Mouse (Mus musculus): Measurements from ENCODE around the gene Kalrn. TPM values are rescaled to one million over a fixed set of nuclear protein-coding genes. Genes with fewer than 3 reads are reported as not detected.

Gene Kalrn
- polyA plus RNA-seq, 1 experiment from 2014 or later, result 16.6 TPM

- WGBS, result 90% methylated on average over 2 of the region's 2 CpGs
- Histone ChIP-seq H3K36me3 (no peaks in the 10 kb centered on the region), H3K27me3 (ENCODE audit: insufficient read depth, poor library complexity, severe bottlenecking) (no peaks in the 10 kb centered on the region), H3K4me1 (replicated peaks) (peaks cover 38% of the 10 kb centered on the region), H3K9me3 (no peaks in the 10 kb centered on the region), H3K4me3 (no peak overlapping the region), H3K27ac (no peak overlapping the region)
- DNase-seq (ENCODE audit: low spot score), result no peak
Measured at GRCm38 (mm10) chr16:34441704-34442103, 131.6 kb downstream of the Kalrn start.

GRCm38 (mm10) chr16:34440994-34441414 is 132.3 kb downstream of the Kalrn start:
- Histone ChIP-seq H3K36me3 (no peaks in the 10 kb centered on the region), H3K4me3 (no peak overlapping the region), H3K27ac (peak overlapping the region; percentile 53), H3K27me3 (ENCODE audit: insufficient read depth, poor library complexity, severe bottlenecking) (no peaks in the 10 kb centered on the region), H3K4me1 (replicated peaks) (peaks cover 38% of the 10 kb centered on the region), H3K9me3 (no peaks in the 10 kb centered on the region)
- 42% methylated on average over 4 of the region's 4 CpGs for WGBS
- DNase-seq (ENCODE audit: low spot score), result no peak

DNA sequence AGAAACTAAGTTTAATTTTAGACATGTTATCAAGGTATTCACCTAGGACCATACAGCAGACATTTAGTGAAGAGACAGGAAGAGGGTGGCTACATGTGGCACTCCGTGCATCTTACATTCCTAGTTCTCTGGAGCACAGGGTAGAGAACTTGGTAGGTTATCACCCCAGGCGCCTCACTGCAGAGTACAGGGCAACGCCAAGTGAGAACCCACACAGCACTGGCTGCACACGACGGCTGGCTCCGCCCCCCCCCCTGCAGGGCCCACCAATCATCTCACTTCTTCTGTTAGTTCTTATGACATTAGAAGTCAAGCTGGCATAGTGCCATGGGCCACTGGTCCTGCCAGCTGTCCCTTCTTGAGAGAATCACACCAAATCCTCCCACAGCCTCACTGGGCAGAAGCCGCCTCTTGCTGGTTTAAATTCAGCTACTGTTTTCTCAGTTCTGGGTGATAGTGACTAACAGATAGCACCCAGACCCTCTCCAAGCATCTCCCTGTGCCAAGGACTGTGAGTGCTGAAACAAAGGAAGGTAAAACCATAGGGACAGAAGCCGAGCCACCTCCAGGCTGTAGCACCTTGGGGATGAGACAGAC is 133.2 kb downstream of the Kalrn start:
- Histone ChIP-seq H3K36me3 (no peaks in the 10 kb centered on the region), H3K27me3 (ENCODE audit: insufficient read depth, poor library complexity, severe bottlenecking) (no peaks in the 10 kb centered on the region), H3K27ac (no peak overlapping the region), H3K9me3 (no peaks in the 10 kb centered on the region), H3K4me1 (replicated peaks) (peaks cover 38% of the 10 kb centered on the region), H3K4me3 (no peak overlapping the region)
- WGBS, result 89% methylated on average over 8 of the region's 8 CpGs
- no peak for DNase-seq (ENCODE audit: low spot score)

GRCm38 (mm10) chr16:34430131-34430530 is 143.2 kb downstream of the Kalrn start:
- no peaks in the 10 kb centered on the region for H3K27me3 ChIP-seq (ENCODE audit: insufficient read depth, poor library complexity, severe bottlenecking)
- H3K9me3 ChIP-seq, result no peaks in the 10 kb centered on the region
- H3K36me3 ChIP-seq, result no peaks in the 10 kb centered on the region
- no peak for DNase-seq (ENCODE audit: low spot score)
- H3K27ac ChIP-seq, result no peak overlapping the region
- WGBS, result 75% methylated on average over 5 of the region's 5 CpGs
- no peak overlapping the region for H3K4me3 ChIP-seq
- H3K4me1 ChIP-seq (replicated peaks), result peaks cover 43% of the 10 kb centered on the region

DNA sequence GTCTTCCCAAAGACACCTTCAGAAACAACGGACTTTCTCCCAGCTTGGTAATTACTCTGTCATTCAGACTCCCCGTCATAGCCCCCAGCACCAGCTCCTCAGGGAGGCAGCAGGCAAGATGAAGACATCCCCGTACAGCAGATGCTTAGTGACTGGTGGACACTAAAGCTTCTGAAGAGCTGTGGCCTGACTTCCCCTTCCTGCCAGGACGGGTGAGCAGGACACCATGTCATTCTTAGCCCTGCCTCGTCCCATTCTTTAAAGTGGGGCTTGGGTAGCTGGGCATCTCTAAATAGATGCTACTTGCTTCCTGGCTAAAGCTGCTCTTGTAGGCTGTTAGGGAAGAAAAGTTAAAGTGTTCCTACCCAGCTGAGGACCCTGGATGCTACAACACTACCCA is 145.7 kb downstream of the Kalrn start:
- no peak overlapping the region for H3K27ac ChIP-seq
- no peaks in the 10 kb centered on the region for H3K36me3 ChIP-seq
- DNase-seq (ENCODE audit: low spot score), result no peak
- no peaks in the 10 kb centered on the region for H3K27me3 ChIP-seq (ENCODE audit: insufficient read depth, poor library complexity, severe bottlenecking)
- no peaks in the 10 kb centered on the region for H3K9me3 ChIP-seq
- WGBS, result 58% methylated on average over 5 of the region's 5 CpGs
- peaks cover 51% of the 10 kb centered on the region for H3K4me1 ChIP-seq (replicated peaks)
- H3K4me3 ChIP-seq, result no peak overlapping the region

- H3K36me3 ChIP-seq, result no peaks in the 10 kb centered on the region
- H3K9me3 ChIP-seq, result no peaks in the 10 kb centered on the region
- no peaks in the 10 kb centered on the region for H3K27me3 ChIP-seq (ENCODE audit: insufficient read depth, poor library complexity, severe bottlenecking)
- H3K27ac ChIP-seq, result peak overlapping the region; percentile 64; the same call in 1 of the 2 replicates
- WGBS, result 49% methylated on average over 6 of the region's 6 CpGs
- no peak overlapping the region for H3K4me3 ChIP-seq
- H3K4me1 ChIP-seq (replicated peaks), result peaks cover 63% of the 10 kb centered on the region
- peak; percentile 59 for DNase-seq (ENCODE audit: low spot score)
Measured at GRCm38 (mm10) chr16:34421473-34421872, 151.9 kb downstream of the Kalrn start.

DNA sequence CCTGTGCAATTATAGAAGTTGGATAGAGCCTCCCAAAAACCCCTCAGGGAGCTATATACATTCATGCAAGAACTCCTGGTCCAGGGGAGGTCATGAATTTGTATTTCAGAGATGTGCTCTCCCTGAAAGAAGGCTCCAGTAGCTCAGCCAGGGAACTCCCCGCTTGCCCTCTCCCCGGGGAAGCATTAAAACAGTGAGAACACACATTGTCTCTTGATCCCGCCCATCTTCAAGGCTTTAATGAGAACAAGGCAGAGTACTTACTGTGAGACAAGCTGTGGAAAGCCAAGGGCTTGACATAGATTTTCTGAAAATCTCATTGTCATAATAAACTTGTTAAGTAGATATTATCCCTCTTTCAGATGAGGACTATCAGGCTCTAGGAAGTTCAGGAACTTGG is 155.4 kb downstream of the Kalrn start:
- 31% methylated on average over 3 of the region's 3 CpGs for WGBS
- H3K4me1 ChIP-seq (replicated peaks), result peaks cover 75% of the 10 kb centered on the region

DNA sequence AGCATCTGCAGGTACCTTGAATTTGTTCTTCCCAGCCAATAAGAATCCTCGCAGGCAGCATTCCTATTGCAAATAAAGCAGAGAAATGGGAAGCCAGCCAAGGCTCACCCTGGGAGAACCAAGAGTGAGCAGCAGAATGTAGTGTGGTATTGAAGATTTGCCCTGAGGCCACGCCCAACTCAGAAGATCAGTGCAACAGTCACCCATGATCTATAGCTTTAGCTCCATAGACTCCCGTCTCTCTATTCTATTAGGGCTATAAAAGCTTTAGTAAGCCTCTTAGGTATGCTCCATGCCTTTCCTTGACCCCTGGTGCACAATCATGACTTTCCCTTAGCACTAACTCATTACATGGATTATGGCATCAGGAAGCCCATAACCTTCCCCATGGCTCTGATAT is 155.9 kb downstream of the Kalrn start:
- H3K4me3 ChIP-seq, result no peak overlapping the region
- WGBS, result 91% methylated on average over 3 of the region's 3 CpGs
- H3K36me3 ChIP-seq, result no peaks in the 10 kb centered on the region
- no peak overlapping the region for H3K27ac ChIP-seq
- H3K9me3 ChIP-seq, result no peaks in the 10 kb centered on the region
- no peaks in the 10 kb centered on the region for H3K27me3 ChIP-seq (ENCODE audit: insufficient read depth, poor library complexity, severe bottlenecking)
- H3K4me1 ChIP-seq (replicated peaks), result peaks cover 74% of the 10 kb centered on the region
- no peak for DNase-seq (ENCODE audit: low spot score)

More for the DNA sequence above, 155.4 kb downstream of the Kalrn start:
- no peak overlapping the region for H3K27ac ChIP-seq
- no peaks in the 10 kb centered on the region for H3K36me3 ChIP-seq
- DNase-seq (ENCODE audit: low spot score), result no peak
- H3K27me3 ChIP-seq (ENCODE audit: insufficient read depth, poor library complexity, severe bottlenecking), result no peaks in the 10 kb centered on the region
- no peak overlapping the region for H3K4me3 ChIP-seq
- no peaks in the 10 kb centered on the region for H3K9me3 ChIP-seq

DNA sequence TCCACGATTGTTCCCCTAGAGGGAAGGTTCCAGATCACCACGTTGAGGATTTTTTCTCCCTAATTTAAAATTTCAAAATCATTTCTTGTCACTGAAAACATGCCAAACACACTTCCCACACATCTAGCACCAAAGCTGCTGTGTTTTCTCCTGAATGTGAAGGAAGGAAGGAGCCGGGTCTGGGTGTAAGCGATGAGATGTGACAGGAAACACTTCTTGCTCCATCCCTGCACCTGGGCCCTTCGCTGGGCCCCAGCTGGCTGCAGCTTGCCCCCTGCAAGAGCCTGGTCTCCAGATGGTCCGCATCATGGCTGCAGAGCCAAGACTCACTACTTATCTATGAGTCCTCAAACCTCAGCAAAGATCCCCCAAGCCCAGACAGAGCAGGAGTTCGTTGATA is 158.8 kb downstream of the Kalrn start:
- DNase-seq (ENCODE audit: low spot score), result no peak
- 74% methylated on average over 7 of the region's 7 CpGs for WGBS
- 0 out of 2 replicates have a peak overlapping the region, but pooled peaks have one; percentile 50 for H3K27ac ChIP-seq

GRCm38 (mm10) chr16:34413868-34414333 is 159.4 kb downstream of the Kalrn start:
- peak; percentile 32 for DNase-seq (ENCODE audit: low spot score)
- Histone ChIP-seq H3K4me1 (replicated peaks) (peaks cover 60% of the 10 kb centered on the region), H3K27ac (peak overlapping the region; percentile 50; the same call in 1 of the 2 replicates), H3K9me3 (no peaks in the 10 kb centered on the region), H3K27me3 (ENCODE audit: insufficient read depth, poor library complexity, severe bottlenecking) (no peaks in the 10 kb centered on the region), H3K4me3 (no peak overlapping the region), H3K36me3 (no peaks in the 10 kb centered on the region)
- WGBS, result 35% methylated on average over 10 of the region's 10 CpGs

More for the DNA sequence above, 158.8 kb downstream of the Kalrn start:
- no peaks in the 10 kb centered on the region for H3K36me3 ChIP-seq
- H3K9me3 ChIP-seq, result no peaks in the 10 kb centered on the region
- H3K4me1 ChIP-seq (replicated peaks), result peaks cover 58% of the 10 kb centered on the region
- H3K27me3 ChIP-seq (ENCODE audit: insufficient read depth, poor library complexity, severe bottlenecking), result no peaks in the 10 kb centered on the region
- no peak overlapping the region for H3K4me3 ChIP-seq

- H3K9me3 ChIP-seq, result no peaks in the 10 kb centered on the region
- WGBS, result 89% methylated on average over 8 of the region's 8 CpGs
- H3K27me3 ChIP-seq (ENCODE audit: insufficient read depth, poor library complexity, severe bottlenecking), result no peaks in the 10 kb centered on the region
- H3K36me3 ChIP-seq, result no peaks in the 10 kb centered on the region
- no peak overlapping the region for H3K4me3 ChIP-seq
- peaks cover 15% of the 10 kb centered on the region for H3K4me1 ChIP-seq (replicated peaks)
- H3K27ac ChIP-seq, result no peak overlapping the region
- no peak for DNase-seq (ENCODE audit: low spot score)
Measured at GRCm38 (mm10) chr16:34407036-34407435, 166.3 kb downstream of the Kalrn start.

DNA sequence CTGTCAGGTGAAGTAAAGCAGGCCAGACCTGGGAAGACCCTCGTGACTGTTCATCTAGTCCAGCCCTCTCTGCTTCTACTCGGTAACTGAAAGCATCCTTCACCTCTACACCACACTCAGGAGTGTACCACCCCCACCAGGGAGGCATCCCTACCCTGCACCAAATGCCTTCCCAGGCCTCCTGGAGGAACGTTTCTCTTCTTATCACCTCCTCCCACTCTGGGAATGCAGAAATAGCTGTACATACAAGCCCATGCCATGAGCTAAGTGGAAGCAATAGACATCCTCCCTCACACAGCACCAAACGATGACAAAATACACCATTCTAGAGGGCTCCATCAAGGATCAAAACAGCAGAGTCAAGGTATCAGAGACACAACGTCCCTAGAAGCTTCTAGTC is 168.2 kb downstream of the Kalrn start:
- Histone ChIP-seq H3K27ac (no peak overlapping the region), H3K9me3 (no peaks in the 10 kb centered on the region), H3K4me3 (no peak overlapping the region), H3K27me3 (ENCODE audit: insufficient read depth, poor library complexity, severe bottlenecking) (no peaks in the 10 kb centered on the region), H3K36me3 (no peaks in the 10 kb centered on the region), H3K4me1 (replicated peaks) (peaks cover 17% of the 10 kb centered on the region)
- WGBS, result 75% methylated on average over 5 of the region's 5 CpGs
- no peak for DNase-seq (ENCODE audit: low spot score)

DNA sequence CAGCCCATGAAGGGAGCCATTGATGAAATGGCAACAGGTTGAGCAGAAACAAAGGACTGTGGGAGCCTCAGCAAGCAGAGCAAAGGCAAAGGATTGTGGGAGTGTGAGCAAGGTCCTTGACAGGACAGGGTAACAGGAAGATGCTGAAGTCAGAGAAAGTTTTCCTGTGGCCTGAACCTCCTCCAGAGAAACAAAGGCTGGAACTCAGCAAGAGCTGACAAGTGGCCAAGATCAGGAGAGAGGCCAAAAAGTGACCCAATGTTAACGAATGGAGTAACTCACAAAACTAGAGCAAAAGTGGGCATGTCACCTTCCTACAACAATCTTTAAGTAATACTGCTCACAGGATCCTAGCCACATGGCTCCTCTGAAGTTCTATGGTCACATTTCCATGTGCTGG is 172.1 kb downstream of the Kalrn start:
- H3K36me3 ChIP-seq, result no peaks in the 10 kb centered on the region
- no peaks in the 10 kb centered on the region for H3K9me3 ChIP-seq
- DNase-seq (ENCODE audit: low spot score), result no peak
- no peaks in the 10 kb centered on the region for H3K27me3 ChIP-seq (ENCODE audit: insufficient read depth, poor library complexity, severe bottlenecking)
- no peak overlapping the region for H3K27ac ChIP-seq
- WGBS, result 67% methylated on average over 1 of the region's 1 CpGs
- H3K4me3 ChIP-seq, result no peak overlapping the region
- peaks cover 21% of the 10 kb centered on the region for H3K4me1 ChIP-seq (replicated peaks)
